Mouse (Mus musculus): Measurements from ENCODE around the gene Poldip3. TPM values are rescaled to one million over a fixed set of nuclear protein-coding genes. Genes with fewer than 3 reads are reported as not detected.
A peak's percentile ranks its signal among the peaks of the same experiment; 100 is the strongest.

The Poldip3 gene
- polyA plus RNA-seq, 1 experiment from 2014 or later, result 174 TPM

GRCm38 (mm10) chr15:83124625-83125024 lies 24.6 kb downstream of the Poldip3 start:
- ATAC-seq (ENCODE audit: low FRiP score, low TSS enrichment) (no peak), DNase-seq (no peak)
- Histone ChIP-seq H3K36me3 (ENCODE audit: control insufficient read depth, insufficient read depth, low read length) (peaks cover 46% of the 10 kb centered on the region), H3K4me1 (ENCODE audit: control insufficient read depth, insufficient read depth, low read length) (peaks cover 8% of the 10 kb centered on the region), H3K9me3 (ENCODE audit: control insufficient read depth, low read length) (no peaks in the 10 kb centered on the region), H3K27ac (replicated peaks; ENCODE audit: low read depth, low read length) (no peak overlapping the region), H3K4me3 (replicated peaks; ENCODE audit: low read depth, low read length) (no peak overlapping the region), H3K4me2 (ENCODE audit: low read length) (no peak overlapping the region), H3K27me3 (ENCODE audit: control insufficient read depth, insufficient read depth, low read length) (no peaks in the 10 kb centered on the region), H3K9ac (replicated peaks; ENCODE audit: low read length) (no peak overlapping the region)
- 67% methylated on average over 5 of the region's 5 CpGs for WGBS

GRCm38 (mm10) chr15:83122566-83123145 lies 26.5 kb downstream of the Poldip3 start, which contains the start of gene Rrp7a:
Rrp7a (minus strand) TSS chr15:83122801.
- peaks cover 8% of the 10 kb centered on the region for H3K4me1 ChIP-seq (ENCODE audit: control insufficient read depth, insufficient read depth, low read length)
- H3K4me3 ChIP-seq (replicated peaks; ENCODE audit: low read depth, low read length), result peak within 1 kb of the TSS; percentile 79
- WGBS, result 10% methylated on average over 32 of the region's 32 CpGs
- H3K36me3 ChIP-seq (ENCODE audit: control insufficient read depth, insufficient read depth, low read length), result peaks cover 42% of the 10 kb centered on the region
- H3K27ac ChIP-seq (replicated peaks; ENCODE audit: low read depth, low read length), result peak within 1 kb of the TSS; percentile 83
- H3K9ac ChIP-seq (replicated peaks; ENCODE audit: low read length), result peak within 1 kb of the TSS; percentile 62
- no peaks in the 10 kb centered on the region for H3K9me3 ChIP-seq (ENCODE audit: control insufficient read depth, low read length)
- peak within 1 kb of the TSS; percentile 77 for H3K4me2 ChIP-seq (ENCODE audit: low read length)
- DNase-seq (peak; percentile 94), ATAC-seq (ENCODE audit: low FRiP score, low TSS enrichment) (peak; percentile 88)
- H3K27me3 ChIP-seq (ENCODE audit: control insufficient read depth, insufficient read depth, low read length), result no peaks in the 10 kb centered on the region

DNA sequence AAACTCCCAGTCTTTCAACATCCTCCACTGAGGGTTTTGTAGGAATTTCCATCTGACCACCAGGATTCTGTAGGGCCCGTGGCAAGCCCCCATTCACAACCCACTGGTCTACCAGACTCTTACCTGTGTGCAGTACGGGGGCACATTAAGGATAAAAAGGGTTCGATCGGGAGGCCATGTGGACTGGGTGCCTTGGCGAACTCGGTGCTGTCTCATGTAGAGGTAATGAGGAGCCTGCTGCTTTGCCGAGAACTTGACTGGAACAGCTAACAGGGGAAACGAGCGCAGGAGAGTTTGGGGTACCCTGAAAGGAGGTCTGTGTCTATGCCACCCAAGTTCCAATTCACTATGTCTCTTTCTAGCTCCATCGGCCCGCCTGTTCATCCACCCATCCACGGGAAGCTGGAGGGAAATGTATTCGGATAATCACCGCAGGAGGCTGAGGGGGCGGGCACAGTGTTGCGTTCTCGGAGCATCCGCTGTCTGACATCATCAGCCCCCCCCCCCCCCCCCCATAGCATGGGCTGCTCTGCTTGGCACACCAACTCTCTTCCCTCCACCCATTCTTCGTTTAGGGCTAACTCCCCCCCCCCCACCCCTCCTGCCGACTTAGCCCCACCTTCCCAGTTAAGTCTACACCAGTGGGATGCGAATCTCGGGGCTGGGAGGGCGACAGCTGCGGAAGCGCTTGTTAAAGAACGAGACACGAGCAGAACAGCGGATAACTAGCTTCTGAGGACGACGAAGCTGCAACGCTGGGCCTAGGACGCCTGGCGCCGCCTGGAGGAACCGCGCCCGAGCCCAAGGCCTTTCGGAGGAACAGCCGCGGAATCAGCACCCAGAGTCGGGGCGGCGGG lies 27.2 kb downstream of the Poldip3 start:
- H3K4me2 ChIP-seq (ENCODE audit: low read length), result peak overlapping the region; percentile 77
- peak overlapping the region; percentile 62 for H3K9ac ChIP-seq (replicated peaks; ENCODE audit: low read length)
- peak overlapping the region; percentile 79 for H3K4me3 ChIP-seq (replicated peaks; ENCODE audit: low read depth, low read length)
- no peaks in the 10 kb centered on the region for H3K9me3 ChIP-seq (ENCODE audit: control insufficient read depth, low read length)
- peak; percentile 79 for DNase-seq
- WGBS, result 3% methylated on average over 42 of the region's 43 CpGs
- ATAC-seq (ENCODE audit: low FRiP score, low TSS enrichment), result peak; percentile 53
- H3K36me3 ChIP-seq (ENCODE audit: control insufficient read depth, insufficient read depth, low read length), result peaks cover 42% of the 10 kb centered on the region
- H3K27ac ChIP-seq (replicated peaks; ENCODE audit: low read depth, low read length), result peak overlapping the region; percentile 83
- H3K27me3 ChIP-seq (ENCODE audit: control insufficient read depth, insufficient read depth, low read length), result no peaks in the 10 kb centered on the region
- H3K4me1 ChIP-seq (ENCODE audit: control insufficient read depth, insufficient read depth, low read length), result peaks cover 8% of the 10 kb centered on the region

DNA sequence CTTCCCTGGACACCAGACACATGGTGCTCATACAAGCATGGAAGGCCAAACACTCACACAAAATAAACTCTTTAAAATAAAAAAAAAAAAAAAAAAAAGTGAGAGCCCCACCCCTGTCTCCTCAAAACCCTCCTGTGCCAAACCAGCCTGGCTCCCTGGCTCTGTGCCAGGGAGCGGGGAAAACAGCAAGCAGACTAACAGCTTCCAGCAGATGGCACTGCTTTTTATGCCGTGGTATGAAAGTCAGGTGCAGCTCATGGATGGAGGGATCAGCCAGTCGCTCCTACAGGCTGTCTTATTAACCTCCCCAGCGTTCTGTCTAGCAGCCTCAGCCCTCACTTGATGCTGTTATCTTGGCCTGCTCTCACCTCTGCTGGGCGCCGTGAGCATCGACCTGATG lies 30.8 kb downstream of the Poldip3 start:
- Histone ChIP-seq H3K27ac (replicated peaks; ENCODE audit: low read depth, low read length) (no peak overlapping the region), H3K36me3 (ENCODE audit: control insufficient read depth, insufficient read depth, low read length) (peaks cover 45% of the 10 kb centered on the region)
- DNase-seq, result peak; percentile 88

DNA sequence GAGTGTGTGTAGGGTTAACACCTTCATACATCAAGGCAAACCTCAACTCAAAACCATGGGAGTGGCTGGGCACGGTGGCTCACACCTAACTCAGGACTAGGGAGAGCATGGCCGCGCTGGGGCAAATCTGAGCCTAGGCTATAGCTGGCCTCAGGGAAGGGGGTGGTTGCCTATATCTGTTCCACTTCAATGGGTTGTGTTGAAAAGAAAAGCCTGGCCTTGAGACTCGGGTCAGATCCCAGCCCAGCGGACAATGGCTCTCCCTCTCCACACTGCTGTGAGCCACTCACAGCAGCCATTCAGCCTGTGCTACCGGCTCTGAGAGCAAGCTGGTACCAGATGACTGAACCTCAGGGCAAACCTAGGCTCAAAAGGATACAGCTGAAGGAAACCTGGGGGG lies 34.1 kb downstream of the Poldip3 start:
- Histone ChIP-seq H3K4me1 (ENCODE audit: control insufficient read depth, insufficient read depth, low read length) (peaks cover 9% of the 10 kb centered on the region; the same call in 1 of the 2 replicates), H3K27me3 (ENCODE audit: control insufficient read depth, insufficient read depth, low read length) (no peaks in the 10 kb centered on the region), H3K9me3 (ENCODE audit: control insufficient read depth, low read length) (no peaks in the 10 kb centered on the region), H3K36me3 (ENCODE audit: control insufficient read depth, insufficient read depth, low read length) (peaks cover 45% of the 10 kb centered on the region), H3K4me3 (replicated peaks; ENCODE audit: low read depth, low read length) (no peak overlapping the region), H3K27ac (replicated peaks; ENCODE audit: low read depth, low read length) (no peak overlapping the region), H3K4me2 (ENCODE audit: low read length) (no peak overlapping the region), H3K9ac (replicated peaks; ENCODE audit: low read length) (no peak overlapping the region)
- ATAC-seq (ENCODE audit: low FRiP score, low TSS enrichment) (no peak), DNase-seq (no peak)
- 24% methylated on average over 6 of the region's 6 CpGs for WGBS

More for the DNA sequence above, 30.8 kb downstream of the Poldip3 start:
- WGBS, result 60% methylated on average over 7 of the region's 7 CpGs
- Histone ChIP-seq H3K27me3 (ENCODE audit: control insufficient read depth, insufficient read depth, low read length) (no peaks in the 10 kb centered on the region), H3K4me1 (ENCODE audit: control insufficient read depth, insufficient read depth, low read length) (peaks cover 13% of the 10 kb centered on the region), H3K9ac (replicated peaks; ENCODE audit: low read length) (no peak overlapping the region), H3K4me2 (ENCODE audit: low read length) (no peak overlapping the region), H3K4me3 (replicated peaks; ENCODE audit: low read depth, low read length) (no peak overlapping the region), H3K9me3 (ENCODE audit: control insufficient read depth, low read length) (no peaks in the 10 kb centered on the region)
- ATAC-seq (ENCODE audit: low FRiP score, low TSS enrichment), result no peak

DNA sequence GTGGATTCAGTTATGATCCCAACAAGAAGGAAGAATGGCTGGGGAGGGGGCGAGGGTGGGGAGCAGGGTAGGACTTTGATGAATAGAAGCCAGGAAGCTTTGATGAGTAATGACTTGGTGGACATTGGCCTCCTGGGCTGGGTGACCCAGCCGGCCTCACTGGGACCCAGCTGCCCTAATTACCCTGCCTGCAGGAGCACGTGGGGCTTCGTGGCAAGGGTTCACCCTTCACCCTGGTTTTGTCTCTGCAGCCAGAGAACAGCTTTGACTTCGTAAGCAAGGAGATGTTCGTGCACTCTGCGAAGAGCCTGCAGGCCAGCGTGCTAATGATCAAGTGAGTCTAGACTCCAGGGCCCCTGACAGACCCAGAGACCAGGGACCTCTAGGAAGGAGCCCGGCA lies 35.1 kb downstream of the Poldip3 start:
- H3K4me2 ChIP-seq (ENCODE audit: low read length), result no peak overlapping the region
- 74% methylated on average over 9 of the region's 9 CpGs for WGBS

DNA sequence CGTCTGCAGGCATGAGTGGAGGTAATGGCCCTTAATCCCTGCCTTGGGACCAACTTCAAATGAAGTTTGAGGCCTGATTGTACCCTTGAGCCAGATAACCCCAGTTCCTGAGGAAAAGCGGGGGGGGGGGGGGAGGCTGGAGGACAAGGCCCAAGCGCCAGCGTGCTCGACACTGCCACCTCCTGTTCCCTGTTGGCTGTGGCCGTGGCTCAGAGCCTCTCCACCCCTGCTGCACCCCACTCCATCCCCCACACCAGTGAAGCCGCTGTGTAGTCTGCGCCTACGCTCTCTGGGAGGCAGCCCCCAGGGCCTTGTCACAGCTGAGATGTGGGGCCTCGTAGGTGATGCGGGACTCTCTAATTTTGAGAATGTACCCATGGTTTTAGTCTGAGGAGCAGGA lies 36.3 kb downstream of the Poldip3 start:
- H3K27ac ChIP-seq (replicated peaks; ENCODE audit: low read depth, low read length), result no peak overlapping the region
- WGBS, result 11% methylated on average over 10 of the region's 11 CpGs

More for the DNA sequence above, 35.1 kb downstream of the Poldip3 start:
- Histone ChIP-seq H3K9me3 (ENCODE audit: control insufficient read depth, low read length) (no peaks in the 10 kb centered on the region), H3K27ac (replicated peaks; ENCODE audit: low read depth, low read length) (no peak overlapping the region), H3K9ac (replicated peaks; ENCODE audit: low read length) (no peak overlapping the region), H3K27me3 (ENCODE audit: control insufficient read depth, insufficient read depth, low read length) (no peaks in the 10 kb centered on the region), H3K4me3 (replicated peaks; ENCODE audit: low read depth, low read length) (no peak overlapping the region), H3K36me3 (ENCODE audit: control insufficient read depth, insufficient read depth, low read length) (peaks cover 39% of the 10 kb centered on the region), H3K4me1 (ENCODE audit: control insufficient read depth, insufficient read depth, low read length) (peaks cover 9% of the 10 kb centered on the region; the same call in 1 of the 2 replicates)
- DNase-seq (no peak), ATAC-seq (ENCODE audit: low FRiP score, low TSS enrichment) (no peak)

DNA sequence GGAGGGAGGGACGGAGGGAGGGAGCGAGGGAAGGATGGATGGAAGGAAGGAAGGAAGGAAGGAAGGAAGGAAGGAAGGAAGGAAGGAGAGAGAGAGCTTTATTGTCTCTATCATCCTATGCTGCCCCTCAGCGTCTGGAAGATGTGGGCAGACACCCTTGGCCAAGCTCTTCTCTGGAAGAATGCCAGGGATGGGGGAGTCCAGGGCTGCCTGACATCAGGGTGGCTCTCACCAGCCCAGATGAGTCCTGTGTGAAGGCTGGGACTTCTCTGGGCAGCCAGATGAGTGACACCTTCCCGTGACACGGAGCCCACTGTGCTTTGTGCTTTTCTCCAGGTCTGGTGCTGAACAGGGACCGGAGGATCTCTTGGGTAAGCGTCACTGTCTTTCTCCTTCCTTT lies 37.3 kb downstream of the Poldip3 start:
- Histone ChIP-seq H3K27ac (replicated peaks; ENCODE audit: low read depth, low read length) (no peak overlapping the region), H3K9ac (replicated peaks; ENCODE audit: low read length) (no peak overlapping the region), H3K27me3 (ENCODE audit: control insufficient read depth, insufficient read depth, low read length) (no peaks in the 10 kb centered on the region), H3K9me3 (ENCODE audit: control insufficient read depth, low read length) (no peaks in the 10 kb centered on the region), H3K4me2 (ENCODE audit: low read length) (no peak overlapping the region), H3K4me1 (ENCODE audit: control insufficient read depth, insufficient read depth, low read length) (peaks cover 12% of the 10 kb centered on the region; the same call in 1 of the 2 replicates), H3K36me3 (ENCODE audit: control insufficient read depth, insufficient read depth, low read length) (peaks cover 18% of the 10 kb centered on the region), H3K4me3 (replicated peaks; ENCODE audit: low read depth, low read length) (no peak overlapping the region)
- WGBS, result 89% methylated on average over 7 of the region's 7 CpGs
- DNase-seq (no peak), ATAC-seq (ENCODE audit: low FRiP score, low TSS enrichment) (no peak)

More for the DNA sequence above, 36.3 kb downstream of the Poldip3 start:
- Histone ChIP-seq H3K9me3 (ENCODE audit: control insufficient read depth, low read length) (no peaks in the 10 kb centered on the region), H3K4me3 (replicated peaks; ENCODE audit: low read depth, low read length) (no peak overlapping the region), H3K4me2 (ENCODE audit: low read length) (no peak overlapping the region), H3K27me3 (ENCODE audit: control insufficient read depth, insufficient read depth, low read length) (no peaks in the 10 kb centered on the region), H3K9ac (replicated peaks; ENCODE audit: low read length) (no peak overlapping the region), H3K4me1 (ENCODE audit: control insufficient read depth, insufficient read depth, low read length) (peaks cover 9% of the 10 kb centered on the region; the same call in 1 of the 2 replicates), H3K36me3 (ENCODE audit: control insufficient read depth, insufficient read depth, low read length) (peaks cover 28% of the 10 kb centered on the region)
- DNase-seq, result peak; percentile 81
- ATAC-seq (ENCODE audit: low FRiP score, low TSS enrichment), result peak; percentile 53; the same call in 1 of the 2 replicates
